Mouse (Mus musculus) kidney, adult 9 months (tissue): Measurements from ENCODE around the gene Catip.

ENCODE experiments used
- DNase-seq: peaks from one replicate; pipeline ENCODE4 v3.0.0; 2022

Catip gene

GRCm38 (mm10) chr1:74404206-74404605 is 42.3 kb downstream of the Catip start:
- peak; percentile 61 for DNase-seq

- DNase-seq = peak; percentile 71
Observed at GRCm38 (mm10) chr1:74408589-74409504, 46.9 kb downstream of the Catip start, which contains the start of gene Vil1. Gene Vil1, plus strand, starts transcription at chr1:74409376.

- DNase-seq = no peak
Observed at GRCm38 (mm10) chr1:74411753-74412325, 49.9 kb downstream of the Catip start.

- no peak for DNase-seq
Observed at GRCm38 (mm10) chr1:74412711-74413110, 50.8 kb downstream of the Catip start.

GRCm38 (mm10) chr1:74415143-74415542 is 53.2 kb downstream of the Catip start:
- DNase-seq = peak; percentile 77
